Mouse (Mus musculus) lung, embryonic 14.5 days (tissue): ENCODE data around the gene Notch4. TPM values are rescaled to one million over a fixed set of nuclear protein-coding genes. Genes with fewer than 3 reads are reported as not detected.

ENCODE experiments used
- ATAC-seq: fragments of 200-750 bp; cut with Nextera tagmentation; 2 replicates; pipeline ENCODE4 v1.8.0; 2017; ENCODE audit warnings: mild to moderate bottlenecking, moderate TSS enrichment, moderate library complexity; ENCODE audit not compliant: insufficient read depth
- DNase-seq: peaks from one replicate; pipeline ENCODE4 v3.0.0-alpha.2; 2015
- H3K27ac ChIP-seq: fragments of 300-500 bp; sonication (generic); 2 replicates; pipeline ENCODE4 v1.5.1; 2014; ENCODE audit warnings: low read depth, mild to moderate bottlenecking, moderate library complexity
- H3K27me3 ChIP-seq: fragments of 300-500 bp; sonication (generic); 2 replicates; pipeline ENCODE4 v1.6.1; 2014; ENCODE audit warnings: low read length, control low read depth; ENCODE audit not compliant: insufficient read depth
- H3K36me3 ChIP-seq: fragments of 300-500 bp; sonication (generic); 2 replicates; pipeline ENCODE4 v1.6.1; 2014; ENCODE audit warnings: control low read depth; ENCODE audit not compliant: insufficient read depth
- H3K4me1 ChIP-seq: fragments of 300-500 bp; sonication (generic); 2 replicates; pipeline ENCODE4 v1.6.1; 2014; ENCODE audit warnings: antibody characterized with exemption, control low read depth; ENCODE audit not compliant: insufficient read depth
- H3K4me2 ChIP-seq: fragments of 300-500 bp; sonication (generic); 2 replicates; pipeline ENCODE4 v1.6.1; 2014; ENCODE audit warnings: mild to moderate bottlenecking
- H3K4me3 ChIP-seq: fragments of 300-500 bp; sonication (generic); 2 replicates; pipeline ENCODE4 v1.5.1; 2014; ENCODE audit warnings: low read depth, low read length
- H3K9ac ChIP-seq: fragments of 300-500 bp; sonication (generic); 2 replicates; pipeline ENCODE4 v1.6.1; 2014
- H3K9me3 ChIP-seq: fragments of 300-500 bp; sonication (generic); 2 replicates; pipeline ENCODE4 v1.6.1; 2016; ENCODE audit warnings: low read depth, low read length, control low read depth
- CTCF ChIP-seq: IDR thresholded peaks from 2 replicates; pipeline ENCODE4 v1.5.1; 2016; ENCODE audit warnings: antibody characterized with exemption, low read depth
- WGBS: fragments of 180-500 bp; shearing (Covaris S2); extraction: QIAGEN DNeasy Blood & Tissue Kit; methylation state at CpG from one replicate; pipeline ENCODE4 v1.1.7; 2014; 5-methylcytosine and 5-hydroxymethylcytosine counted together
- polyA plus RNA-seq: library from polyadenylated mRNA; unstranded; fragments of >200 nt; fragmentation: Nextera tagmentation; extraction: Ambion mirVana; gene quantifications from 2 replicates; pipeline ENCODE4 v1.2.1, GENCODE M21; 2014

Notch4 gene
- polyA plus RNA-seq, 1 experiment from 2014 or later: 8.5 TPM

DNA sequence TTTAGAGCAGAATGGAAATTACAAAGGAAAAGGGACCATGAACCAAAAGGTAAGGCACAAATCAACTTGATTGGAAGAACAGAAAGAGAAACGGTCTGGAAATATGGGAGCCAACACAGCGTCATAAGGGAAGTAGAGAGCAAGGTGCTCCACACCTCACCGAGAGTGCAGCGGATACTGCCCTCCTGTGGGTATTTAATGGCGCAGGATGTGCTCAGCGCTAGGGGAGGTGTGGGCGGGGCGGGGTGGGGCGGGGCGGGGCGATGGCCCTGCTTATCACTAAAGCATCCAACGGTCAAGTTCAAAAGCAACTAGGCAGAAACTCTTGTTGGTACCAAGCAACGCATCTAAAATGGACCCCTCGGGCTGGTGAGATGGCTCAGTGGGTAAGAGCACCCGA, 4.2 kb upstream of the Notch4 start:
- DNase-seq: no peak
- no peak overlapping the region for H3K27ac ChIP-seq
- H3K36me3 ChIP-seq: no peaks in the 10 kb centered on the region
- TF ChIP-seq CTCF: no peak; the same call in 1 of the 2 replicates
- H3K4me2 ChIP-seq: no peak overlapping the region
- H3K27me3 ChIP-seq: no peaks in the 10 kb centered on the region
- H3K9me3 ChIP-seq: no peaks in the 10 kb centered on the region
- WGBS: 26% methylated on average over 15 of the region's 15 CpGs
- 0 out of 2 replicates have a peak, but pooled peaks cover 6% of the 10 kb centered on the region for H3K4me1 ChIP-seq
- no peak for ATAC-seq
- H3K9ac ChIP-seq: no peak overlapping the region
- H3K4me3 ChIP-seq: no peak overlapping the region

DNA sequence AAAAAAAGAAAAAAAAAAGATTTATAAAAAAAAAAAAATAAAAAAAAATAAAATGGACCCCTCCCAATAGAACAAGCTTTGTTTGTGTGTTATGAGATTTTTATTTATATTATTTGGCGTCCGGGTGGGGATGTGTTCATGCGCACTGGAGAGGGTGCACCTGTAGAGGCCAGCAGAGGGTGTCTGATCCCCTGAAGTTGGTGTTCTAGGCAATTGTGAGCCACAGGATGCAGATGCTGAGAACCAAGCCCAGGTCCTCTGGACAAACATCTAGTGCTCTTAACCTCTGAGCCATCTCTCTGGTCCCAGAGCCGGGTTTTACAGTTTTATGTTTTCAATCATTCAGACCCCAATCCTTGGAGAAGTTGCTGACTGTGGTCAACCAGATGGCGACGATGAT, 3.6 kb upstream of the Notch4 start:
- TF ChIP-seq CTCF: no peak
- no peak overlapping the region for H3K4me2 ChIP-seq
- no peak overlapping the region for H3K4me3 ChIP-seq
- H3K27me3 ChIP-seq: no peaks in the 10 kb centered on the region
- 87% methylated on average over 6 of the region's 6 CpGs for WGBS
- H3K27ac ChIP-seq: no peak overlapping the region
- ATAC-seq (no peak), DNase-seq (no peak)
- 0 out of 2 replicates have a peak, but pooled peaks cover 6% of the 10 kb centered on the region for H3K4me1 ChIP-seq
- no peak overlapping the region for H3K9ac ChIP-seq
- H3K36me3 ChIP-seq: no peaks in the 10 kb centered on the region
- H3K9me3 ChIP-seq: no peaks in the 10 kb centered on the region

GRCm38 (mm10) chr17:34561200-34561599, 2.9 kb upstream of the Notch4 start:
- WGBS: 41% methylated on average over 8 of the region's 8 CpGs
- DNase-seq: no peak
- H3K4me3 ChIP-seq: no peak overlapping the region

DNA sequence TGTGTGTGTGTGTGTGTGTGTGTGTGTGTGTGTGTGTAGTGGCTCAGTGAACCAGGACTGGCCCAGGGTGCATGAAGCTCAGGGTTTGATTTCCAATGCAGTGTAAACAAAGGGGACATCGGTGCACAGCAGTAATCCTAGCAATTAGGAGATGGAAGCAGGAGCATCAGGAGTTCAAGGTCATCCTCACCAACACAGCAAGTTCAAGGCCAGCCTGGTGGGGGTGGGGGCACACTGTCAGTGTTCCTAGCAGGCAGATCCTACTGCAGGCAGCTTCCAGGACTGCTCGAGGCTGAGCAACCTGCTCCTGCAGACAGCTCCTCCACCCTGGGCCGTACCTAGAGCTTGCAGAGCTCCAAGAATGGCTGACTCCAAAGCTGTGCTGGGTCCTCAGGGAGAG, 1.5 kb upstream of the Notch4 start:
- 0 out of 2 replicates have a peak, but pooled peaks cover 6% of the 10 kb centered on the region for H3K4me1 ChIP-seq
- H3K4me3 ChIP-seq: no peak overlapping the region
- WGBS: 59% methylated on average over 3 of the region's 3 CpGs
- H3K4me2 ChIP-seq: no peak overlapping the region
- no peaks in the 10 kb centered on the region for H3K27me3 ChIP-seq
- TF ChIP-seq CTCF: no peak
- no peak overlapping the region for H3K9ac ChIP-seq
- ATAC-seq: no peak
- H3K9me3 ChIP-seq: no peaks in the 10 kb centered on the region
- no peaks in the 10 kb centered on the region for H3K36me3 ChIP-seq
- no peak for DNase-seq
- no peak overlapping the region for H3K27ac ChIP-seq

More at GRCm38 (mm10) chr17:34561200-34561599, 2.9 kb upstream of the Notch4 start:
- H3K9ac ChIP-seq: no peak overlapping the region
- ATAC-seq: no peak
- TF ChIP-seq CTCF: no peak
- H3K9me3 ChIP-seq: no peaks in the 10 kb centered on the region
- H3K4me1 ChIP-seq: 0 out of 2 replicates have a peak, but pooled peaks cover 6% of the 10 kb centered on the region
- H3K27ac ChIP-seq: no peak overlapping the region
- 0 out of 2 replicates have a peak overlapping the region, but pooled peaks have one; percentile 18 for H3K4me2 ChIP-seq
- no peaks in the 10 kb centered on the region for H3K27me3 ChIP-seq
- H3K36me3 ChIP-seq: no peaks in the 10 kb centered on the region

- no peak for DNase-seq
- WGBS: 71% methylated on average over 11 of the region's 11 CpGs
- no peak overlapping the region for H3K9ac ChIP-seq
Observed at GRCm38 (mm10) chr17:34563354-34563753, 714 bp upstream of the Notch4 start.

GRCm38 (mm10) chr17:34564796-34565195, 728 bp downstream of the Notch4 start:
- ATAC-seq: peak; percentile 57; the same call in 1 of the 2 replicates
- peak overlapping the region; percentile 17 for H3K9ac ChIP-seq

More at GRCm38 (mm10) chr17:34563354-34563753, 714 bp upstream of the Notch4 start:
- H3K4me3 ChIP-seq: no peak overlapping the region
- H3K4me2 ChIP-seq: no peak overlapping the region
- H3K4me1 ChIP-seq: 0 out of 2 replicates have a peak, but pooled peaks cover 6% of the 10 kb centered on the region
- H3K27ac ChIP-seq: no peak overlapping the region
- H3K9me3 ChIP-seq: no peaks in the 10 kb centered on the region
- no peak for ATAC-seq
- no peaks in the 10 kb centered on the region for H3K36me3 ChIP-seq
- no peak for TF ChIP-seq CTCF
- H3K27me3 ChIP-seq: no peaks in the 10 kb centered on the region

DNA sequence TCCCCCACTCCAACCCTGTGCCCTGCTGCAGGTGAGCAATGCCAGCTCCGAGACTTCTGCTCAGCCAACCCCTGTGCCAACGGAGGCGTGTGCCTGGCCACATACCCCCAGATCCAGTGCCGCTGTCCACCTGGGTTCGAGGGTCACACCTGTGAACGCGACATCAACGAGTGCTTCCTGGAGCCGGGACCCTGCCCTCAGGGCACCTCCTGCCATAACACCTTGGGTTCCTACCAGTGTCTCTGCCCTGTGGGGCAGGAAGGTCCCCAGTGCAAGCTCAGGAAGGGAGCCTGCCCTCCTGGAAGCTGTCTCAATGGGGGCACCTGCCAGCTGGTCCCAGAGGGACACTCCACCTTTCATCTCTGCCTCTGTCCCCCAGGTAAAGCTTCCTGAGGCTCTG, 3.2 kb downstream of the Notch4 start:
- TF ChIP-seq CTCF: no peak
- 51% methylated on average over 9 of the region's 9 CpGs for WGBS
- Histone ChIP-seq H3K4me2 (no peak overlapping the region), H3K27ac (no peak overlapping the region), H3K9ac (no peak overlapping the region), H3K36me3 (no peaks in the 10 kb centered on the region), H3K27me3 (no peaks in the 10 kb centered on the region), H3K4me1 (0 out of 2 replicates have a peak, but pooled peaks cover 6% of the 10 kb centered on the region), H3K4me3 (no peak overlapping the region), H3K9me3 (no peaks in the 10 kb centered on the region)
- ATAC-seq (no peak), DNase-seq (no peak)

More at GRCm38 (mm10) chr17:34564796-34565195, 728 bp downstream of the Notch4 start:
- Histone ChIP-seq H3K4me3 (peak overlapping the region; percentile 23), H3K4me1 (0 out of 2 replicates have a peak, but pooled peaks cover 6% of the 10 kb centered on the region), H3K27me3 (no peaks in the 10 kb centered on the region), H3K9me3 (no peaks in the 10 kb centered on the region), H3K36me3 (no peaks in the 10 kb centered on the region), H3K27ac (peak overlapping the region; percentile 73; the same call in 1 of the 2 replicates), H3K4me2 (peak overlapping the region; percentile 49)
- no peak for TF ChIP-seq CTCF
- 25% methylated on average over 3 of the region's 3 CpGs for WGBS
- peak; percentile 50 for DNase-seq
